Mouse (Mus musculus): ENCODE results near the gene Gm14698. TPM values are rescaled to one million over a fixed set of nuclear protein-coding genes. Genes with fewer than 3 reads are reported as not detected.
"Not testable (repeated sequence)": the region's sequence is repeated elsewhere in the genome, so short reads cannot be mapped to it uniquely, and the experiment has no call there.

The Gm14698 gene
- total RNA-seq (2021) = 1.9 and 2.8 TPM in 2 replicates
- long read RNA-seq, experiment 1, full-length matches to known transcripts = 6 of 6 reads
- long read RNA-seq, experiment 1, partial matches to known transcripts = 0 of 6 reads
- long read RNA-seq, experiment 1, other reads (novel, unspliced or antisense) = 0 of 6 reads
- long read RNA-seq, experiment 2, full-length matches to known transcripts = 4 of 4 reads
- long read RNA-seq, experiment 2, partial matches to known transcripts = 0 of 4 reads
- long read RNA-seq, experiment 2, other reads (novel, unspliced or antisense) = 0 of 4 reads

GRCm38 (mm10) chrX:68821059-68821458 is at the start of gene Gm14698:
Gene Gm14698 (plus strand): TSS chrX:68821093.
- DNase-seq = not testable (repeated sequence)

GRCm38 (mm10) chrX:68820449-68820848 is 444 bp upstream of the Gm14698 start:
- not testable (repeated sequence) for DNase-seq

GRCm38 (mm10) chrX:68839548-68840444 is 18.9 kb downstream of the Gm14698 start:
- no peak for DNase-seq

DNA sequence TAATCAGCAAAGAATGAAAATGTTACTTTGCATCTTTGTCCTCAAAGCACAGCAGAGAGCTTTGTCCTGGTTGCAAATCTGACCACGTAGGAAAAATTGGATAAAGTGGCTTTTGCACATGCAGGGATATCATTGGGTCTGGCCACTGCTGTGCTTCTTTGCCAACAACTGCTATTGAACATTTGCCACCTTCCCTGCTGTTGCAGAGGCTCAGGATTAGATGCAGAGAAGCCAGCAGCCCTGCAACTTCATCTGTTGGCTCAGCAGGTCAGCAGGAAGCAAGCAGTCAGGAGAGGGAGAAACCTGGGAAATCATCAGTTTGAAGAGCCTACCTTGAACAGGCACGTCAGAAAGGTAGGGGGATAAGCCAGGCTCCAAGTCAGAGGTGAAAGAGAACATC is 44.3 kb downstream of the Gm14698 start:
- DNase-seq = no peak

Other genes with a start within 250 kb of the Gm14698 start
- 49.3 and 49.4 TPM in 2 replicates for gene Fmr1, start 142.6 kb upstream of the Gm14698 start, total RNA-seq (2021)
- 0.98 and 3.4 TPM in 2 replicates for gene Fmr1nb, start 59.3 kb upstream of the Gm14698 start, total RNA-seq (2021)
- not detected in 2 replicates for gene Gm6812, start 72.0 kb downstream of the Gm14698 start, total RNA-seq (2021)